Mouse (Mus musculus): ENCODE measurements around the gene Mycl.

- TF ChIP-seq POLR2A (IDR thresholded peaks at IDR 0.05; ENCODE audit: control insufficient read depth, low read depth, low read length) (no peak), CTCF (IDR thresholded peaks at IDR 0.05; ENCODE audit: control insufficient read depth, insufficient read depth, insufficient replicate concordance, low read depth, low read length) (no peak)
Observed at GRCm38 (mm10) chr4:122991177-122991576, 4.3 kb upstream of the Mycl start.

Data from testis, adult 2 months (tissue).